Mouse (Mus musculus) limb, embryonic 14.5 days (tissue): Measurements from ENCODE around the gene Fgfr1op2. TPM values are rescaled to one million over a fixed set of nuclear protein-coding genes. Genes with fewer than 3 reads are reported as not detected.

ENCODE experiments used
- ATAC-seq: fragments of 200-750 bp; cut with Nextera tagmentation; 2 replicates; pipeline ENCODE4 v1.8.0; 2017; ENCODE audit warnings: low read depth, moderate number of reproducible peaks, moderate TSS enrichment; ENCODE audit not compliant: low FRiP score
- DNase-seq: peaks from one replicate; pipeline ENCODE4 v3.0.0-alpha.2; 2015; ENCODE audit warnings: low spot score
- H3K27ac ChIP-seq: fragments of 300-500 bp; sonication (generic); replicated peaks from 2 replicates; pipeline ENCODE4 v1.5.1; 2014; ENCODE audit warnings: low read depth, mild to moderate bottlenecking, low read length, moderate library complexity, mixed read lengths
- H3K27me3 ChIP-seq: fragments of 300-500 bp; sonication (generic); 2 replicates; pipeline ENCODE4 v1.6.1; 2014; ENCODE audit warnings: low read length, mixed read lengths; ENCODE audit not compliant: control insufficient read depth, insufficient read depth
- H3K36me3 ChIP-seq: fragments of 300-500 bp; sonication (generic); 2 replicates; pipeline ENCODE4 v1.6.1; 2014; ENCODE audit warnings: mild to moderate bottlenecking, low read length, moderate library complexity, mixed read lengths; ENCODE audit not compliant: control insufficient read depth, insufficient read depth
- H3K4me1 ChIP-seq: fragments of 300-500 bp; sonication (generic); 2 replicates; pipeline ENCODE4 v1.6.1; 2014; ENCODE audit warnings: antibody characterized with exemption, low read length, mixed read lengths; ENCODE audit not compliant: control insufficient read depth, insufficient read depth
- H3K4me2 ChIP-seq: fragments of 300-500 bp; sonication (generic); replicated peaks from 2 replicates; pipeline ENCODE4 v1.6.1; 2014; ENCODE audit warnings: low read depth, mild to moderate bottlenecking, low read length, moderate library complexity; ENCODE audit not compliant: severe bottlenecking
- H3K4me3 ChIP-seq: fragments of 300-500 bp; sonication (generic); replicated peaks from 2 replicates; pipeline ENCODE4 v1.5.1; 2014; ENCODE audit warnings: low read length
- H3K9ac ChIP-seq: fragments of 300-500 bp; sonication (generic); 2 replicates; pipeline ENCODE4 v1.6.1; 2014; ENCODE audit warnings: mild to moderate bottlenecking, low read depth, low read length, moderate library complexity; ENCODE audit not compliant: severe bottlenecking
- H3K9me3 ChIP-seq: fragments of 300-500 bp; sonication (generic); 2 replicates; pipeline ENCODE4 v1.6.1; 2016; ENCODE audit warnings: low read length; ENCODE audit not compliant: control insufficient read depth
- POLR2A ChIP-seq: fragments of 200-500 bp; IDR thresholded peaks from 2 replicates; pipeline ENCODE4 v1.8.0; 2012; ENCODE audit warnings: inconsistent platforms, mild to moderate bottlenecking, moderate library complexity, borderline replicate concordance; ENCODE audit not compliant: insufficient read depth, insufficient read length; ENCODE audit errors: extremely low read depth
- WGBS: fragments of 180-500 bp; shearing (Covaris S2); extraction: QIAGEN DNeasy Blood & Tissue Kit; methylation state at CpG from one replicate; pipeline ENCODE4 v1.1.7; 2014; 5-methylcytosine and 5-hydroxymethylcytosine counted together
- polyA plus RNA-seq, 2 experiments: library from polyadenylated mRNA; depleted of rRNA in 1 of 2; stranded (reverse) in 1 of 2; unstranded in 1 of 2; fragments of >200 nt; fragmentation: Nextera tagmentation in 1 of 2; extraction: Ambion mirVana in 1 of 2; gene quantifications; 2 replicates each; pipeline versions ENCODE4 v1.2.1 to v1.2.3; 2012 to 2014

Fgfr1op2 gene
- polyA plus RNA-seq, 2 experiments, result 68.1 to 95.5 TPM

DNA sequence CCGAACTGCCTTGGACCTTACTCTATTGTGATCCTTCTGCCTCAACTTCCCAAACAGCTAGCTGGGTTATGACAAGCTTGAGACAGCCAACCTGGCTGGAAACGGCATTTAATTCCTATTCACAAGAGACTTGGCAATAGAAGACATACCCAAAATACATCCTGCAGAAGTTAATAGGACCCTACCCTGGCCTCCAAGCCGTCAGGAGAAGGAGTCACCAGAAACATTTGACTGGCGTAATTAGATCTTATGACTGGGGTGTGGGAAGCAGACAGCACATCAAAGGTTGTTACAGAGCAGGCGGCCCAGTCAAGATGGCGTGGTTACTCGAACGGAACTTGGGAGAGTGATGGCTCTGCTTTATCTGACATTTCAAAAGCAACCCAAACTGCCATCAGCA is 54.8 kb downstream of the Fgfr1op2 start:
- H3K4me3 ChIP-seq, result no peak overlapping the region
- H3K27me3 ChIP-seq, result no peaks in the 10 kb centered on the region
- no peaks in the 10 kb centered on the region for H3K36me3 ChIP-seq
- 47% methylated on average over 8 of the region's 8 CpGs for WGBS
- TF ChIP-seq POLR2A, result no peak
- H3K4me1 ChIP-seq, result peaks cover 17% of the 10 kb centered on the region
- H3K4me2 ChIP-seq, result no peak overlapping the region
- ATAC-seq (no peak), DNase-seq (no peak)
- H3K9ac ChIP-seq, result no peak overlapping the region
- H3K9me3 ChIP-seq, result no peaks in the 10 kb centered on the region
- H3K27ac ChIP-seq, result no peak overlapping the region

DNA sequence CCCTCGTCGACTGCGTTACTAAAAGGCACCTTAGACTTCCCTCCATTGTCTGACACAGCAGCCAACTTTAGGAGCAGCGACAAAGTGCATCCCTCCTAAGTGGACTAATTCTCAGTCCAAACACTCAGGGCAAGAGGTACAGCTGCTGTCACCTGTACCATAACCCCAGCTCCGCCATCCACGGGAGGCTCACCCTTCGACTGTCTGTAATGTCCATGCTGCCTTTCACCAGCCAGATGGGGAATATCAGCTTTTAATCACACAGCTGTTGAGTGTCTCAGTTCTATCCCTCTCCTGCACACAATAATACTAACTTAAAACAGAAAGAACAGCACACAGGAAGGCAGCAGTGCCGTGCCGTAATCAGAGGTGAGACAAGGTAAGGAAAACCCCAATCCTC is 55.4 kb downstream of the Fgfr1op2 start:
- H3K27ac ChIP-seq, result no peak overlapping the region
- no peaks in the 10 kb centered on the region for H3K36me3 ChIP-seq
- H3K4me1 ChIP-seq, result peaks cover 17% of the 10 kb centered on the region
- no peak overlapping the region for H3K4me3 ChIP-seq
- no peak overlapping the region for H3K9ac ChIP-seq
- no peak overlapping the region for H3K4me2 ChIP-seq
- H3K9me3 ChIP-seq, result no peaks in the 10 kb centered on the region
- no peaks in the 10 kb centered on the region for H3K27me3 ChIP-seq
- no peak for DNase-seq
- 66% methylated on average over 9 of the region's 9 CpGs for WGBS
- no peak for ATAC-seq
- no peak for TF ChIP-seq POLR2A

DNA sequence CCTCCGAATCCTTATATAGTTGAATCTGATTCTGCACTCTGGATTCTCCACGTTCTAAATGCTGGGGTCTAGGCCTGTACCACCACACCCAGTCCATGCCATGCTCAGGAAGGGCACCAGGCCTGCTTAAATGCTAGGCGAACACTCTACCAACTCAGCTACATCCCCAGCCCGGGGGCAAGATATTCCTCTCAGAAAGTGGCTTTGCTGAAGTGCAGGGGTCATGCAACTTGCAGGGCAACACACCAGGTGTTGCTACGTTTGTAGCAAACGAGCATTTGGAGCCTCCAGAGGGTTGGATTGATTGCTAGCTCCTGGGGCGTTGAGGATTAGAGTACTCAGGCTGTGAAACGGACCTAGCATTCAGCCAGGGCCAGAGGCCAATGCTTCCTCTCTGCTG is 56.1 kb downstream of the Fgfr1op2 start:
- no peak for ATAC-seq
- Histone ChIP-seq H3K36me3 (no peaks in the 10 kb centered on the region), H3K27me3 (no peaks in the 10 kb centered on the region), H3K27ac (no peak overlapping the region), H3K9ac (peak overlapping the region; percentile 80), H3K9me3 (no peaks in the 10 kb centered on the region), H3K4me2 (peak overlapping the region; percentile 76), H3K4me3 (peak overlapping the region; percentile 72), H3K4me1 (peaks cover 17% of the 10 kb centered on the region)
- no peak for TF ChIP-seq POLR2A
- no peak for DNase-seq
- 41% methylated on average over 8 of the region's 8 CpGs for WGBS

DNA sequence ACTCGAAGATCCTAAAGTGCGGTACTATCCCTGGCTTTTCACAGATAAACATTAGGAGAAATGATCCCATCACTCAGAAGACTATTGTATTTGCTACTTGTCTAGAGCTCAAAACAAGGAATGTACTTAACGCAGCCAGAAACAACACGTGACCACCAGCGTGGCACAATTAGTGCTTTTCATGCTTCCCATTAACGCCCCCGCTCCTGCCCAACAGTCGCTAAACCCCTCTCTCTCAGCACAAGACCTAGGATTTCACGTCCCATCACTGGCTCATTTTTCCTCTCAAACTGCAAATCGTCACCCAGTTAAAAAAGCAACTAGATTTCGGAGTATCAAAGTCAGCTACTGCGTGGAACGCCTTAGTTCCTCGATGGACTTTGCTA is 56.6 kb downstream of the Fgfr1op2 start:
- DNase-seq, result peak; percentile 17
- peak overlapping the region; percentile 81 for H3K27ac ChIP-seq
- H3K4me3 ChIP-seq, result peak overlapping the region; percentile 72
- no peaks in the 10 kb centered on the region for H3K9me3 ChIP-seq
- H3K4me1 ChIP-seq, result peaks cover 17% of the 10 kb centered on the region
- no peaks in the 10 kb centered on the region for H3K27me3 ChIP-seq
- no peaks in the 10 kb centered on the region for H3K36me3 ChIP-seq
- no peak for TF ChIP-seq POLR2A
- peak overlapping the region; percentile 76 for H3K4me2 ChIP-seq
- H3K9ac ChIP-seq, result peak overlapping the region; percentile 80
- 18% methylated on average over 14 of the region's 14 CpGs for WGBS
- ATAC-seq, result no peak

DNA sequence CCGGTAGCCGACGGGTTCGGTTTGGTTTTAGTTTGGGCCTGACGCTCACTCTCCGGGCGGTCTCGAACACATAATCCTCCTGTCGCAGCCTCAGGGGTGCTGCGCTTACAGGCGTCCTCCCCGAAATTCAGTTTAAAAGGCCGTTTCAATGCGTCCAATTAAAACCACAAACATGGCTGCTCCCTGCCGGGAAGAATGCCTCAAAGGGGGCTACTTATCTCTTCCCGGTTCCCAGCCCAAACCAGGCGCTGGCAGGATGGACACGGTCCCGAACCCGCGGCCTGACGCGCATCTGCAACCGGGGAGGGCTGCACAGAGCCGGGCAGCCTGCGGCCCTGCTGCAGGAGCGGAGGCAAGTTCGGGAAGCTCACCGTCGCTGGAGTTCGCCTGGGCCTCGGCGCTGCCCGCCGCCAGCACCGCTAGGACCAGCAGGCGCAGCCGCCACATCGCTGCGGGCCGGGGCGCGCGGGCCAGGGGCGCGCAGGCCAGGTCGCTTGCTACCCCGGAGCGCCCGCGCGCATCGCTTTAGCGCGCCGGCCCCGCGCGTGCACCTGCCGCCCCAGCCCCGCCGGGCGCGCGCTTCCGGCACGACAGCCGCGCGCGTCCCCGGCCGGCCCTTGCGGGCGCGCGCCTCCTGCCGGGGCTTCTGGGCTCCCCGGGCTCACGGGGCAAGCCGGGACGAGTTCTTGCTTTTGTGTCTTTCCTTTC is 57.2 kb downstream of the Fgfr1op2 start:
- Histone ChIP-seq H3K9me3 (no peaks in the 10 kb centered on the region), H3K36me3 (no peaks in the 10 kb centered on the region), H3K27me3 (no peaks in the 10 kb centered on the region), H3K4me1 (peaks cover 17% of the 10 kb centered on the region), H3K9ac (peak overlapping the region; percentile 80), H3K4me2 (peak overlapping the region; percentile 76), H3K4me3 (peak overlapping the region; percentile 72), H3K27ac (peak overlapping the region; percentile 81)
- DNase-seq, result peak; percentile 89
- peak; percentile 92 for ATAC-seq
- 1% methylated on average over 55 of the region's 82 CpGs for WGBS
- peak; percentile 79; the same call in 1 of the 2 replicates for TF ChIP-seq POLR2A
